Mouse (Mus musculus) embryonic facial prominence, embryonic 13.5 days (tissue): ENCODE results near the gene Treml4. TPM values are rescaled to one million over a fixed set of nuclear protein-coding genes. Genes with fewer than 3 reads are reported as not detected.

ENCODE experiments used
- ATAC-seq: fragments of 200-750 bp; cut with Nextera tagmentation; 2 replicates; pipeline ENCODE4 v1.8.0; 2017; ENCODE audit warnings: low read depth; ENCODE audit not compliant: insufficient number of reproducible peaks, insufficient read depth, low FRiP score, low TSS enrichment
- H3K27ac ChIP-seq: fragments of 300-500 bp; sonication (generic); 2 replicates; pipeline ENCODE4 v1.5.1; 2015; ENCODE audit warnings: moderate library complexity, mild to moderate bottlenecking, inconsistent platforms
- H3K27me3 ChIP-seq: fragments of 300-500 bp; sonication (generic); 2 replicates; pipeline ENCODE4 v1.6.1; 2015; ENCODE audit warnings: mild to moderate bottlenecking, inconsistent platforms
- H3K36me3 ChIP-seq: fragments of 300-500 bp; sonication (generic); 2 replicates; pipeline ENCODE4 v1.6.1; 2015; ENCODE audit warnings: mild to moderate bottlenecking, inconsistent platforms
- H3K4me1 ChIP-seq: fragments of 300-500 bp; sonication (generic); 2 replicates; pipeline ENCODE4 v1.6.1; 2015; ENCODE audit warnings: inconsistent platforms
- H3K4me2 ChIP-seq: fragments of 300-500 bp; sonication (generic); 2 replicates; pipeline ENCODE4 v1.6.1; 2015; ENCODE audit warnings: moderate library complexity, mild to moderate bottlenecking, inconsistent platforms
- H3K4me3 ChIP-seq: fragments of 300-500 bp; sonication (generic); 2 replicates; pipeline ENCODE4 v1.5.1; 2015; ENCODE audit warnings: mild to moderate bottlenecking, inconsistent platforms
- H3K9ac ChIP-seq: fragments of 300-500 bp; sonication (generic); 2 replicates; pipeline ENCODE4 v1.6.1; 2015; ENCODE audit warnings: mild to moderate bottlenecking, inconsistent platforms
- H3K9me3 ChIP-seq: fragments of 300-500 bp; sonication (generic); 2 replicates; pipeline ENCODE4 v1.6.1; 2016; ENCODE audit warnings: inconsistent platforms
- WGBS: fragments of 180-500 bp; shearing (Covaris S2); methylation state at CpG from one replicate; pipeline ENCODE4 v1.1.7; 2015; ENCODE audit warnings: mixed read lengths; 5-methylcytosine and 5-hydroxymethylcytosine counted together
- polyA plus RNA-seq: library from polyadenylated mRNA; unstranded; fragments of >200 nt; fragmentation: Nextera tagmentation; extraction: Ambion mirVana; gene quantifications from 2 replicates; pipeline ENCODE4 v1.2.1, GENCODE M21; 2015

The Treml4 gene
- polyA plus RNA-seq, 1 experiment from 2014 or later: 0.41 TPM

- H3K4me1 ChIP-seq: no peaks in the 10 kb centered on the region
- no peak overlapping the region for H3K9ac ChIP-seq
- H3K27ac ChIP-seq: no peak overlapping the region
- 27% methylated on average over 6 of the region's 6 CpGs for WGBS
- H3K9me3 ChIP-seq: no peaks in the 10 kb centered on the region
- no peaks in the 10 kb centered on the region for H3K36me3 ChIP-seq
- no peak for ATAC-seq
- H3K27me3 ChIP-seq: no peaks in the 10 kb centered on the region
- no peak overlapping the region for H3K4me2 ChIP-seq
- H3K4me3 ChIP-seq: no peak overlapping the region
Observed at GRCm38 (mm10) chr17:48274885-48275284, 10.8 kb downstream of the Treml4 start.

DNA sequence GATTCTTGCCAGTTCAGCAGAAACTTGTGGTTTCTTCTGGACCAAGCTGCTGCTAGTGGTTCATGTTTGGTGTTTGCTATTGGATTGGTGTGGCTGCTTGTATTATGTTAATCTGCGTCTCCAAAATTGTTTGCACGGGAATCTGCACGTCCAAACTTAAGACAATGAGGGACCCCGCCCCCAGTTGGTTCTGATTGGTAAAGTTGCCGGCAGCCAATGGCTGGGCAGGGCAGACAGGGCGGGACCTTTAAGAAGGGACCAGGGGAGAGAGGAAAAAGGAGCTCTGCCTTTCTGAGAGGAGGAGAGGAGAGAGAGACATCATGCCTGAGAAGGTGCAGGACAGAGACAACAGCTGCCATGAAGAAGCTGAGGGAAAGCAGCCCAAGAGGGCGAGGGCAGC lies 11.6 kb downstream of the Treml4 start:
- no peaks in the 10 kb centered on the region for H3K27me3 ChIP-seq
- H3K4me1 ChIP-seq: no peaks in the 10 kb centered on the region
- ATAC-seq: no peak
- WGBS: 58% methylated on average over 7 of the region's 7 CpGs
- no peak overlapping the region for H3K9ac ChIP-seq
- H3K9me3 ChIP-seq: no peaks in the 10 kb centered on the region
- no peak overlapping the region for H3K27ac ChIP-seq
- no peak overlapping the region for H3K4me3 ChIP-seq
- H3K4me2 ChIP-seq: no peak overlapping the region
- no peaks in the 10 kb centered on the region for H3K36me3 ChIP-seq

- Histone ChIP-seq H3K27ac (no peak overlapping the region), H3K9me3 (no peaks in the 10 kb centered on the region), H3K27me3 (no peaks in the 10 kb centered on the region), H3K4me3 (no peak overlapping the region), H3K36me3 (no peaks in the 10 kb centered on the region), H3K9ac (no peak overlapping the region), H3K4me1 (peaks cover 7% of the 10 kb centered on the region; the same call in 1 of the 2 replicates), H3K4me2 (no peak overlapping the region)
- no peak for ATAC-seq
Observed at GRCm38 (mm10) chr17:48278381-48278780, 14.3 kb downstream of the Treml4 start.

DNA sequence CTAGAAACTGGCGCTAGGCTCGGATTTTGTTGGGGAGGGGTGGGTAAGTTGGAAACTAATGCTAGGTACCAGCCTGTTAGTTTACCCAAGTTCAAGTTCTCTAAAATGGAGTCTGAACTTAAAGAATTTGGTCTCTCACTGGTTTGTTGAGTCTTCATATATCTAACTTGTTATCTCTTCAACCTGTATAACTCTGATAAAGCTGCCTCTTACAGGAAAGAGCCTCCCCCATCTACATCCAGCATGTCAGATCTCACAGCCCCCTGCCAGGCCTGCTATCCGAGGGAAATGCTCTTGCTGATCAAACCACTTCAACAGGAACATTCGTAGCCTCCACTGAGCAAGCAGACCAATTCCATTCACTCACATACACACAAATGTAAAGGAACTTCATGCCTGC lies 14.9 kb downstream of the Treml4 start:
- no peaks in the 10 kb centered on the region for H3K27me3 ChIP-seq
- H3K27ac ChIP-seq: no peak overlapping the region
- H3K36me3 ChIP-seq: no peaks in the 10 kb centered on the region
- 79% methylated on average over 4 of the region's 4 CpGs for WGBS
- no peak for ATAC-seq
- no peak overlapping the region for H3K4me3 ChIP-seq
- no peaks in the 10 kb centered on the region for H3K9me3 ChIP-seq
- peaks cover 7% of the 10 kb centered on the region; the same call in 1 of the 2 replicates for H3K4me1 ChIP-seq
- H3K4me2 ChIP-seq: no peak overlapping the region
- no peak overlapping the region for H3K9ac ChIP-seq

DNA sequence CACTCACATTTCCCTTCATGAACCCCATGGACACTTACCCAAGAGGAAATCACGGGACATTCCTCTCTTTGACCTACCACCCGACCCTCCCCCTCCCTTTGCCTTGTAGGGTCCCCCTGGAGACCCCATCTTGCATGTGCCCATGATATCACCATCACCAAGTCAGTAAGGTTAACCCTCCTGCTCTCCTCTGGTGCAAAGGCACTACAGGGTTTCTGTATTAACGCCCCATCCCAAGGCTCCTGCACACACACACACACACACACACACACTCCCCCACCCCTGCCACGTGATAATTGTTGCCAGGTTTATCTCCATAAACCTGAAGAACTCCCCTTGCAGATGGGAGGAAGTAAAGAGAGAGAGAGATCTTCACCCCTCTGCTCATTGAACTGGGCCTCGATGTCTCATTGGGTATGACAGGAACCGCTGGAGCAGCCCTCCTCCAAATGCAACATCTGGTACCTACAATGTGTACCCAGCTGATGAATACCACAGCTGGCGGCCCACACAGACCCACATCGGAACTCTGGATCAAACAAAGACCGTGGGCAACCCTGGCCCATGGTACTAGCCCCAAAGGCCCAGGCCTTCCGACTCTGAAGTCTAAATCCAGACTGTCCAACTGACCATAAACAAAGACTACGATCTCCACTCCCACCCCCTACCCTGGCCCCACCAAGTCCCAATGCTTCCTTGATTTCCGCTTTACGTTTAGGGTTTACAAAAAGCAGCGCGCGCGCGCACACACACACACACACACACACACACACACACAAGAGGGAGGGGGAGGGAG lies 17.0 kb downstream of the Treml4 start:
- Histone ChIP-seq H3K27ac (peak overlapping the region; percentile 71), H3K4me1 (peaks cover 7% of the 10 kb centered on the region; the same call in 1 of the 2 replicates), H3K4me3 (peak overlapping the region; percentile 33), H3K4me2 (peak overlapping the region; percentile 60), H3K9me3 (no peaks in the 10 kb centered on the region), H3K9ac (peak overlapping the region; percentile 62), H3K36me3 (no peaks in the 10 kb centered on the region), H3K27me3 (no peaks in the 10 kb centered on the region)
- 30% methylated on average over 18 of the region's 18 CpGs for whole genome bisulfite sequencing
- ATAC-seq: peak; percentile 48; the same call in 1 of the 2 replicates

DNA sequence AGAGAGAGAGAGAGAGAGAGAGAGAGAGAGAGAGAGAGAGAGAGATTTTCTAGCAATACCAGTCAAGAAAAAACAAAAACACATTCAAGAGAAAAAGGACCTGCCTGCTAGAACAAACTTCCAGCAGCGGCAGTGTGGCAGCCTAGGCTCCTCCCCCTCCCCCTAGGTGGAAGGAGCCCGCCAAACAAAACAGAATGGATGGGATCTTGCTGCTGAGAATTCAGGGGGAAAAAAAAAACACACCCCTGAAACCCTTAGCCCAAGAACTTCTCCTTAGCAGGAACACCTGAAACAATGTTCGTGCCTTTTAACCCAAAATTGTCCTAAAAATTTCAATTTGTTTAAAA lies 17.6 kb downstream of the Treml4 start:
- peak overlapping the region; percentile 62 for H3K9ac ChIP-seq
- peak overlapping the region; percentile 33 for H3K4me3 ChIP-seq
- peak overlapping the region; percentile 71 for H3K27ac ChIP-seq
- H3K36me3 ChIP-seq: no peaks in the 10 kb centered on the region
- no peak for ATAC-seq
- no peaks in the 10 kb centered on the region for H3K27me3 ChIP-seq
- H3K9me3 ChIP-seq: no peaks in the 10 kb centered on the region
- H3K4me2 ChIP-seq: peak overlapping the region; percentile 60
- peaks cover 7% of the 10 kb centered on the region; the same call in 1 of the 2 replicates for H3K4me1 ChIP-seq
- 3% methylated on average over 3 of the region's 3 CpGs for WGBS

DNA sequence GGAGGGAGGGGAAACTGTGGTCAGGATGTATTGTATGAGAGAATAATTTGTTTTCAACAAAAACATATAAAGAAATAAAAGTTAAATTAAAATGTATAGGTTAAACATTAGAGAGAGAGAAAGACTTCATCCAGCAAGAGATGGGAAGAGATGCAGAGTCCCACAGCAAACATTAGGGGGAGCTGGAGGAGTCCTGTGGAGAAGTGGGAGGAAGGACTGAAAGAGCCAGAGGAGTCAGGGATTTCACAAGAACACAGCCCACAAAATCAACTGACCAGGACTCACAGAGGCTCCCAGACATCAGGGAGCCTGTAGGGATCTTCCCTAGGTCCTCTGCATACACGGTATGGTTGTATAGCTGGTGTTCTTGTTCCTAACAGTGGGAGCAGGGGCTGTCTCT lies 22.7 kb downstream of the Treml4 start:
- H3K9me3 ChIP-seq: no peaks in the 10 kb centered on the region
- H3K9ac ChIP-seq: no peak overlapping the region
- 41% methylated on average over 1 of the region's 1 CpGs for WGBS
- no peaks in the 10 kb centered on the region for H3K4me1 ChIP-seq
- H3K36me3 ChIP-seq: no peaks in the 10 kb centered on the region
- H3K4me2 ChIP-seq: no peak overlapping the region
- no peak overlapping the region for H3K27ac ChIP-seq
- H3K27me3 ChIP-seq: no peaks in the 10 kb centered on the region; the same call in 1 of the 2 replicates
- no peak overlapping the region for H3K4me3 ChIP-seq
- ATAC-seq: no peak

DNA sequence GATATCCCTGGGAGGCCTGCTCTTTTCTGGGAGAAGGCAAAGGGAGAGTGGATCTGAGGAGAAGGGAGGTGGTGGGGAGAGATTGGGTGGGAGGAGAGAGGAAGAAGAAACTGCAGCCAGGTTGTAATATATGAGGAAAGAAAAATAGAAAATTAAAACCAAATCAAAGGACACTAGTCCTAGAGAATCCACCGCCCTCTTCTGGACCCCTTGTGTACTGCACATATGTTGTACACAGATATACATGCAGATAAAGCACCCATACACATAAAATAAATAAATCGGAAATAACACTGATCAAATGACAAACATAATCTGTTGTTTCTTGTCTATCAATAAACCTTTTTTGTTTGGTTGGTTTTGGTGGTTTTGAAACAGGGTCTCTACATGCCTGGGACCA lies 23.2 kb downstream of the Treml4 start:
- H3K4me3 ChIP-seq: no peak overlapping the region

GRCm38 (mm10) chr17:48293500-48294194 lies 29.6 kb downstream of the Treml4 start:
- WGBS: 84% methylated on average over 5 of the region's 5 CpGs
- Histone ChIP-seq H3K27me3 (no peaks in the 10 kb centered on the region; the same call in 1 of the 2 replicates), H3K9me3 (no peaks in the 10 kb centered on the region), H3K9ac (no peak overlapping the region), H3K4me3 (no peak overlapping the region), H3K36me3 (no peaks in the 10 kb centered on the region), H3K4me2 (no peak overlapping the region), H3K27ac (no peak overlapping the region), H3K4me1 (no peaks in the 10 kb centered on the region)
- ATAC-seq: no peak

More for the DNA sequence above, 23.2 kb downstream of the Treml4 start:
- Histone ChIP-seq H3K36me3 (no peaks in the 10 kb centered on the region), H3K4me1 (no peaks in the 10 kb centered on the region), H3K27me3 (no peaks in the 10 kb centered on the region; the same call in 1 of the 2 replicates), H3K9me3 (no peaks in the 10 kb centered on the region), H3K27ac (no peak overlapping the region), H3K4me2 (no peak overlapping the region), H3K9ac (no peak overlapping the region)
- ATAC-seq: no peak
- WGBS: 57% methylated on average over 2 of the region's 2 CpGs

DNA sequence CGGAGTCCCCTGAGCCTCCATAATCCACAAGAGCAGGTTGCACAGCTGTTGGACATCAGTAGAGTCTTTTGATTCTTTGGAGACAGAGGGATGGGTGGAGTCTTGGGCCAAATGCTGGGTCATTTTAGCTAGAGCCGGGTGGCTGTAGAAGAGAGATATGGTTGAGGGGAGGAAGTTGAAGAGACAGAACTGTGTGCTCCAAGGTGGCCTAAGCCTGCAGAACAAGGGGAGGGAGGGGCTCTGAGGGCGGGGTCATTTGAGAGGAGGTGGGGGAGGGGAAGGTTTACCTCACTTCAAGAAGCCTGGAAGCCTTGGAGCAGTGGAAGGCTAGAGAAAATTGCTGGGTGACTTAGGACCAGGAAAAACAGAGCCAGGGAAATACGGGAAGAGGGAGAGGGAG lies 35.1 kb downstream of the Treml4 start, which contains the start of gene Treml2:
Gene Treml2, plus strand, starts transcription at position 296 of the 400 bp plus-strand sequence.
- Histone ChIP-seq H3K4me3 (no peak within 1 kb of the TSS), H3K27me3 (no peaks in the 10 kb centered on the region), H3K36me3 (no peaks in the 10 kb centered on the region), H3K9me3 (no peaks in the 10 kb centered on the region), H3K4me1 (no peaks in the 10 kb centered on the region), H3K9ac (no peak within 1 kb of the TSS), H3K4me2 (no peak within 1 kb of the TSS), H3K27ac (no peak within 1 kb of the TSS)
- 28% methylated on average over 3 of the region's 4 CpGs for WGBS
- ATAC-seq: no peak

GRCm38 (mm10) chr17:48299756-48300155 lies 35.7 kb downstream of the Treml4 start:
- Histone ChIP-seq H3K9ac (no peak overlapping the region), H3K27ac (no peak overlapping the region), H3K4me1 (no peaks in the 10 kb centered on the region), H3K36me3 (no peaks in the 10 kb centered on the region), H3K9me3 (no peaks in the 10 kb centered on the region), H3K4me3 (no peak overlapping the region), H3K4me2 (no peak overlapping the region), H3K27me3 (no peaks in the 10 kb centered on the region)
- WGBS: 55% methylated on average over 7 of the region's 7 CpGs
- ATAC-seq: no peak

- WGBS: 63% methylated on average over 7 of the region's 7 CpGs
- no peaks in the 10 kb centered on the region for H3K4me1 ChIP-seq
- H3K27ac ChIP-seq: no peak overlapping the region
- no peaks in the 10 kb centered on the region for H3K27me3 ChIP-seq
- no peak overlapping the region for H3K4me3 ChIP-seq
- no peaks in the 10 kb centered on the region for H3K9me3 ChIP-seq
- H3K4me2 ChIP-seq: no peak overlapping the region
- H3K9ac ChIP-seq: no peak overlapping the region
- no peaks in the 10 kb centered on the region for H3K36me3 ChIP-seq
- no peak for ATAC-seq
Observed at GRCm38 (mm10) chr17:48300199-48300598, 36.1 kb downstream of the Treml4 start.
